Mouse (Mus musculus): ENCODE data around the gene Tbkbp1. TPM values are rescaled to one million over a fixed set of nuclear protein-coding genes. Genes with fewer than 3 reads are reported as not detected.

Gene Tbkbp1
- total and polyA plus RNA-seq, 3 experiments: 11.7 to 33.5 TPM; not detected in 1

GRCm38 (mm10) chr11:97187764-97188642 is 36.7 kb upstream of the Tbkbp1 start, which contains the start of gene Kpnb1 (continued):
- TF ChIP-seq CTCF (IDR thresholded peaks at IDR 0.05 in 2 of 3, conservative IDR thresholded peaks at IDR 0.05 in 1 of 3; ENCODE audit: control insufficient read depth in 1 of 3, insufficient read depth in 1 of 3, low read depth in 2 of 3, low read length in 3 of 3, poor library complexity in 1 of 3, severe bottlenecking in 1 of 3) (0 out of 6 replicates have a peak, but pooled peaks of 1 of the 3 experiments have one; percentile 5), CHD2 (IDR thresholded peaks at IDR 0.05; ENCODE audit: low read length) (peak; percentile 89), JUND (IDR thresholded peaks at IDR 0.05; ENCODE audit: low read depth, low read length) (no peak), POLR2AphosphoS5 (IDR thresholded peaks at IDR 0.05; ENCODE audit: borderline replicate concordance, low read depth, low read length) (no peak), ZC3H11A (IDR thresholded peaks at IDR 0.05; ENCODE audit: low read depth, low read length) (no peak)

DNA sequence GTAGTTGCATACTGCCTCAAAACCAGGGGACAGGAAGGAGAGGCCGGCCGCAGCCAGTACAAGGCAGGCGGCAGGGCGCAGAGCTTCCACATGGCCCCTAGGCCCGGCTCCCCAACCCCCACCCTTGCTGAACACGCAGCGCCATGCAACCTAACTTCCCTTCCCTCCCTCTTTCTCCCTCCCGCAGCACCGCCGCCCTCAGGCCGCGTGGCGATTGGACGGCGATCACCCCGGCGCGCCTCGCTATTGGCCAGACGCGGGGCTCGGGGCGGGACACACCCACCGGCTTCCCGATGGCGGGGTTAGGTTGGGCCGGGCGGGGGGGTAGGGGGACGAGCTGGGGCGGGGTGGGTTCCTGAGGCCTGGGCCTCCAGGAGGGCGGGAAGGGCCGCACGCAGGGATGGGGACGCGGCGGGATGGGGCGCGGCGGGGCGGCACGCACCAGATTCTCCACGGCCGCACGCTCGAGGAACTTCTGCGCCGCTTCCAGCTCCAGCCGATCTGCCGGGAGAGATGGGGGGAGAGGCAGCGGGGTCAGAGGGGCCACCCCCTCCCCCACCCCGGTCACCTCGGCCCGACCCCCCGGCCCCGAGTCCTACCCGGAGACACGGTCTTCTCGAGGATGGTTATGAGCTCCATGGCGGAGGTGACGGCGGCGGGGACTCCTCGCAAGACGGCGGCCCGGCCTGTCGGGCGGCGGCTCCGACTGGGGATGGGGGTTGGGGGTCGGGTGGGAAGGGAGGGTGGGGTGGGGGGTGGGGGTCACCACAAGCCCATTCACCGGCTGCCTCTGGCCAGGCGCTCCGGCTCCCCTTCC is 35.9 kb upstream of the Tbkbp1 start:
- Histone ChIP-seq H3K27me3 (ENCODE audit: control insufficient read depth in 1 of 2, insufficient read depth in 2 of 2, low read length in 2 of 2) (no peaks in the 10 kb centered on the region), H3K79me2 (ENCODE audit: control insufficient read depth, insufficient read depth, low read length, poor library complexity) (peaks cover 56% of the 10 kb centered on the region), H3K4me1 (ENCODE audit: control insufficient read depth in 1 of 2, insufficient read depth in 2 of 2, low read length in 2 of 2) (peaks cover 5 to 19% of the 10 kb centered on the region in 2 experiments), H3K9ac (ENCODE audit: control insufficient read depth, low read depth, low read length, poor library complexity, severe bottlenecking) (peak overlapping the region; percentile 98), H3K9me3 (replicated peaks; ENCODE audit: insufficient read depth, low read length) (no peaks in the 10 kb centered on the region), H3K27ac (ENCODE audit: control insufficient read depth, low read depth, low read length) (peak overlapping the region; percentile 91), H3K4me3 (ENCODE audit: control insufficient read depth in 1 of 2, insufficient read depth in 1 of 2, low read depth in 2 of 2, low read length in 2 of 2) (peak overlapping the region; percentile 88 to 90), H3K36me3 (ENCODE audit: control insufficient read depth in 1 of 2, insufficient read depth in 2 of 2, low read length in 2 of 2) (peaks cover 34 to 54% of the 10 kb centered on the region in 2 experiments)
- peak; percentile 99 for DNase-seq (ENCODE audit: low read depth, low spot score)
- TF ChIP-seq MXI1 (IDR thresholded peaks at IDR 0.05; ENCODE audit: low read depth, low read length) (peak; percentile 99), MAFK (IDR thresholded peaks at IDR 0.05; ENCODE audit: borderline replicate concordance, low read depth, low read length) (no peak), TBP (IDR thresholded peaks at IDR 0.05; ENCODE audit: low read depth, low read length) (peak; percentile 78), EP300 (IDR thresholded peaks at IDR 0.05; ENCODE audit: low read depth in 1 of 2, low read length in 2 of 2) (0 out of 4 replicates have a peak, but pooled peaks of 1 of the 2 experiments have one; percentile 19), MEF2A (IDR thresholded peaks at IDR 0.05; ENCODE audit: extremely low read depth, insufficient replicate concordance, low read depth, low read length, poor library complexity, severe bottlenecking) (no peak), MYC (IDR thresholded peaks at IDR 0.05; ENCODE audit: low read depth, low read length) (peak; percentile 98), BHLHE40 (IDR thresholded peaks at IDR 0.05; ENCODE audit: borderline replicate concordance, low read depth, low read length) (no peak), GATA1 (IDR thresholded peaks at IDR 0.05; ENCODE audit: low read depth, low read length) (no peak), POLR2AphosphoS5 (IDR thresholded peaks at IDR 0.05; ENCODE audit: borderline replicate concordance, low read depth, low read length) (no peak), MYB (IDR thresholded peaks at IDR 0.05; ENCODE audit: low read depth, low read length) (no peak), ZKSCAN1 (IDR thresholded peaks at IDR 0.05; ENCODE audit: low read depth, low read length) (no peak), POLR2AphosphoS2 (IDR thresholded peaks at IDR 0.05; ENCODE audit: low read length) (no peak), TCF12 (IDR thresholded peaks at IDR 0.05; ENCODE audit: low read depth, low read length) (no peak; the same call in none of the 2 replicates), ZMIZ1 (IDR thresholded peaks at IDR 0.05; ENCODE audit: low read depth, low read length) (peak; percentile 86), ZNF384 (IDR thresholded peaks at IDR 0.05; ENCODE audit: low read depth, low read length) (no peak), JUND (IDR thresholded peaks at IDR 0.05; ENCODE audit: low read depth, low read length) (no peak), RCOR1 (IDR thresholded peaks at IDR 0.05; ENCODE audit: low read depth, low read length) (no peak), RAD21 (IDR thresholded peaks at IDR 0.05; ENCODE audit: low read depth, low read length) (no peak), KAT2A (conservative IDR thresholded peaks at IDR 0.05; ENCODE audit: low read depth, low read length) (peak; percentile 55; the same call in 1 of the 2 replicates), UBTF (IDR thresholded peaks at IDR 0.05; ENCODE audit: borderline replicate concordance, insufficient read depth, low read depth, low read length) (peak; percentile 83; the same call in 1 of the 2 replicates), POLR2A (IDR thresholded peaks at IDR 0.05; ENCODE audit: control insufficient read depth in 1 of 2, insufficient read depth in 1 of 2, low read depth in 1 of 2, low read length in 2 of 2, poor library complexity in 1 of 2) (peak; percentile 81 to 82), ETS1 (IDR thresholded peaks at IDR 0.05; ENCODE audit: low read depth, low read length) (0 out of 2 replicates have a peak, but pooled peaks have one; percentile 19), NRF1 (IDR thresholded peaks at IDR 0.05; ENCODE audit: insufficient read depth, low read depth, low read length, poor library complexity, severe bottlenecking) (no peak), ZC3H11A (IDR thresholded peaks at IDR 0.05; ENCODE audit: low read depth, low read length) (no peak), HCFC1 (IDR thresholded peaks at IDR 0.05; ENCODE audit: low read depth, low read length) (peak; percentile 83), E2F4 (IDR thresholded peaks at IDR 0.05; ENCODE audit: borderline replicate concordance, low read depth, low read length) (no peak), MAZ (IDR thresholded peaks at IDR 0.05; ENCODE audit: low read depth, low read length) (peak; percentile 99), MAX (IDR thresholded peaks at IDR 0.05; ENCODE audit: low read length) (peak; percentile 95)

Data from MEL (cell line).